Mouse (Mus musculus) left cerebral cortex, postnatal 4 days (tissue): ENCODE measurements around the gene Arid5b. TPM values are rescaled to one million over a fixed set of nuclear protein-coding genes. Genes with fewer than 3 reads are reported as not detected.
"Not testable (repeated sequence)": the region's sequence is repeated elsewhere in the genome, so short reads cannot be mapped to it uniquely, and the experiment has no call there.

Source experiments
- DNase-seq: peaks from one replicate; pipeline ENCODE4 v3.0.0-alpha.2; 2022
- intact Hi-C: fragments of 180-260 bp; cut with DNase I; formaldehyde crosslinking; loops from one replicate; pipeline ENCODE4 v1.15.1; 2025
- total RNA-seq, 2 experiments: library from RNA; stranded (reverse); gene quantifications; 2 replicates each; pipeline ENCODE4 v1.2.3; 2021

Gene Arid5b
- total RNA-seq, 2 experiments from 2014 or later: 28.7 to 31.5 TPM

DNA sequence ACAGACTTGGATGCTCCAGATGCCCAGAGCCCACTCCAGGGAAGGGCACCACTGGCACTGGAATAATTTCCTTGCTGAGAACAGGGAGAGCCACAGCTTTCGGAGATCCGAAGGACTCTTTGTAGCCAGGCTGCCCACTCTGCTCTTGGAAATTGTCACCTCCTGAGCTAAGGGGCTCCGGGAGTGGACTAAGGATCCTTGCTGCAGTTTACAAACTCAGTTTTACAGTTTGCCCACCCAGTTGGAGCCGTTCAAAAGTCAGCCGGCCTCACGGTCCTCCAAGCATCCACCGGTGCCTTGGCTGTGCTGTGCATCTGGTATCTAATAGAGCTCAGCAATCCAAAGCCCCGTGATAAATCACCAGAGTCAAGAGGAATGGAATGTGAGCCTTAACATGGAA is 178.0 kb downstream of the Arid5b start:
- DNase-seq: no peak
- intact Hi-C loops: no loop called here

DNA sequence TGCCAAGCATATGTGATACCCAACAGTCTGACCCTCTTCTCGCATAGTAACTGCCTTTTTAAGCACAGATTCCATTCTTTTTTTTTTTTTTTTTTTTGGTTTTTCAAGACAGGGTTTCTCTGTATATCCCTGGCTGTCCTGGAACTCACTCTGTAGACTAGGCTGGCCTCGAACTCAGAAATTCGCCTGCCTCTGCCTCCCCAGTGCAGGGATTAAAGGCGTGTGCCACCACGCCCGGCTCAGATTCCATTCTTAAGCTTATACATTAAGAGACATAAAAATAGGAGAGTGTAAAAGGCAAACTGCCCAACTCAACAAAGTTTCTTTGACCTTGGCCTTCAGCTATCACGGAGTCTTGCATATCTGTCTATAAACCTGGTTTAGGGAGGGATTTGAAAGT is 178.7 kb downstream of the Arid5b start:
- DNase-seq: not testable (repeated sequence)

DNA sequence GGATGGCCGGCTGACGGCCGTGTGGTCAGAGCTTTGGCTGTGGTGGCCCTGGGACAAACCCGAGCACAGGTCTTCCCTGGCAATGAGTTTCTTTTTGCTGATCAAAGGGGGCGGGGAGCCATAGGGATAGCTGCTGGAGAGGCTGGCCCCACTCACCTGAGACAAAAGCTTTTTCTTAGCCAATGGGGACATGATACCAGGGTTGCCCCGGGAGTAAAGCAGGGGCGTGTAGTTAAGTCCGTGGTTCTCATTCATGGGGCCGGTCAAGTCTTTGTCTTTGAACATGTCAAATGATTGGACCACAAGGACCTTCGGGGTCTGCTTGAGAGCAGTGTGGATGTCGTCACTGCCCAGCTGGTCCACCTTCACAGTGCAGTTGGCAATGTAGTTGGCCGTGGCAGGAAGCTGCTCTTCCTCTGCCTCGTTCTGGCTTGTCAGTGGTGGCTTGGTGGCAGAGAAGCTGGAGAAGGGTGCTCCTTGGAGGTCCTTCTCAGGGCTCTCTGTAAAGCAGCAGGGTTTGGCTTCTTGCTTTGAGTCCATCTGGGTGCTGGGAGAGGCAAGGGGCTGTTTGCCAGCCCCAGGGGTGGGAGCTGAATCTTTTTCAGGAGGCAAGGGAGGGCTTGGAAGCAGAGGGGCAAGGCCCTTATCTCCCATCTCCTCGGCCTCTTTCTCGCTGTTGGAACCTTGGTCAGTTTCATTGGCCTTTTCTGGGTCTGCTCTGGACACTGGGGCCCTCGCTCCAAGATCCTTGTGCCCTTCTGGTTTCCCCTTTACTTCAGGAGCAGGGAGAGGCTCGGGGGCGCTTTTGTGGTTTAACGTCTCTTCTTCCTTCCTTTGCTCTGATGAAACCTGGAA is 180.5 kb downstream of the Arid5b start:
- DNase-seq: no peak
- intact Hi-C loops: no loop called here

More for the DNA sequence above, 178.7 kb downstream of the Arid5b start:
- intact Hi-C loops: not testable (repeated sequence)

DNA sequence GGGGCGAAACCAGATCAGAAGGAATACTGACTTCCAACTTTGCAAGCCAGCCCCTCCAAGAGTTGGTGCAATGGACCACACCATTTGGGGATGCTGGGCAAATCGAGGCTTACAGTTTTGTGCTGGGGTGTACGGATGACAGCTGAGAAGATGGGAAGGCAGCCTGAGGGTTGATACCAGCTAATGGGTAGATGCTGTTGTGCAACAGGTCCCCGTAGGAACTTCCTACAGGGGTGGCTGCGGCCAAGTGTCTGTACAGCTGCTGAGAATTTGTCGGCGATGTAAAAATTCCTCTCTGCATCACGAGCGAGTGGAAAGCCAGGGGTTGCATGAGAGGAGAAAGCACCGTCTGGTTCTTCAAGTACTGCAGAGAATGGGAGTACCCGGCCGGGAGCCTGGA is 182.1 kb downstream of the Arid5b start:
- intact Hi-C loops: no loop called here
- DNase-seq: no peak

DNA sequence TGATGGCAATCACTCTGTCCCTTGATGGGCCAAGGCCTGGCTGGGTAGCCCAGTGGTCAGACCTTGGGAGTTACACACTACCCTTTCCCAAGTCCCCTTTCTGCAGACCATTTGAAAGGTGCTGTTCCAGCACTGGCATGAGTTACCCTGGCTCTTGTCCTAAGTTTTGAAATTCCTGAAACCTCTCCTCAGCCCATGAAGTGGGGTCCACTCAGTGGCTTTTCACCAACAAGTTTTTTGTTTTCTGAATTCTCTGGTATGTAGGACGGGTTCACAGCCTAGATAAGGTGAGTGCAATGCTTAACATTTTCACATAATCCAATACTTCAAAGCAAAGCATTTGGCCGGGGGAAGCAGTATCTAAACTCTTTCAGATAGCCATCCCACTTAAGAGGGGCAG is 183.4 kb downstream of the Arid5b start:
- DNase-seq: no peak

DNA sequence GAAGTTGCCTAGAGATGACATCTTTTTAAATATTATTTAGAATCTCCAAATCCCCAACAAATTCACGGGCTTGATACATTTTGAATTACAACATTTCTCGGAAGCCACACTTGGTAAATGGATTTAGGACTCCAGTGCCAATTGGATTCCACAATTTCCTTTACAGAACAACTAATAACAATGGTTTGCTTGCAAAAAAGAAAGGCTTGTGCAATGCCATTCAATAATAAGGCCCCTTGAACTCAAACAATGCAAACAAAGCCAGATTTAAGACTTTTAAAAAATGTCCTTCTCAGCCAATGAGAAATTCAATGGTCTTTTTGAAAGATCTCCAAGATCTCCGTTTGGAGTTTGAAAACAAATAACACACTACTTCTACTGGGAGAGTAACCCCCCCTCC is 185.0 kb downstream of the Arid5b start:
- intact Hi-C loops: no loop called here
- no peak for DNase-seq

More for the DNA sequence above, 183.4 kb downstream of the Arid5b start:
- intact Hi-C loops: no loop called here

DNA sequence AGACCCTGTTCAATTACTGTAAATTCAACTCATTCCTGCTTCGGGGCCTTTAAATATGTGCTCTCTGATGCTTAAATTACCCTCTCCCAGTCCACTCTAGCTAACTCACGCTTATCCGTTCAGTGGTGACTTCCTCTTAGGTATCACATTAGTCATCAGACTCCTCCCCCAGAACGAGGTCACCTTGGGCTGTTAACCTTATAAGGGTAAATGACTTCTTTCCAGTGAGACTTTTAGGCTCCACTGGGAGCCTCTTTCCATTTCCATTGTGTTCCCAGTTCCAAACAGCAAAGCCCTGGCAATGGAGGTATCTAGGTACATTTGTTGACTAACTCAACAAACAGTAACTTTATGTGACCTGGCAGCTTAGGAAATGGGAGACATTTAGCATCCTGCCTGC is 186.7 kb downstream of the Arid5b start:
- intact Hi-C loops: no loop called here

DNA sequence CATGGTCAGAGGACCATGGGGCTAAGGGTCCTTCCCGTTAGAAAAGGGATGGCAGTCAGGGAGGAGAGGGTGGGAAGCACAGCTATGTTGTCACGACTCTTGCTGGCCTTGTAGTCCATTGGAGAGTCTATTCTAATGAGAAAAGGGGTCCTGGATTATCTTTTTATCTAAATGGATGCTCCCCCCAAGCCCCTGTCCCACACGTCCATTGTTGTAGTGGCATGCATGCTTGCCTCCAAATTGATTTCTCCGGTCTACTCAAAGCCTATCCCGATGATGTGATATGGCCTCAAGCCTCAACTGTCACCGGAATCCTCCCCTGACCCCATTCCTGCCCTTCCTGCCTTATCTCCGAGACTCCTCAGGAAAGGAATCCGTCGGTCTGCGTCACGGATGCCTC is 187.5 kb downstream of the Arid5b start:
- no peak for DNase-seq
- intact Hi-C loops: no loop called here

More for the DNA sequence above, 186.7 kb downstream of the Arid5b start:
- no peak for DNase-seq

DNA sequence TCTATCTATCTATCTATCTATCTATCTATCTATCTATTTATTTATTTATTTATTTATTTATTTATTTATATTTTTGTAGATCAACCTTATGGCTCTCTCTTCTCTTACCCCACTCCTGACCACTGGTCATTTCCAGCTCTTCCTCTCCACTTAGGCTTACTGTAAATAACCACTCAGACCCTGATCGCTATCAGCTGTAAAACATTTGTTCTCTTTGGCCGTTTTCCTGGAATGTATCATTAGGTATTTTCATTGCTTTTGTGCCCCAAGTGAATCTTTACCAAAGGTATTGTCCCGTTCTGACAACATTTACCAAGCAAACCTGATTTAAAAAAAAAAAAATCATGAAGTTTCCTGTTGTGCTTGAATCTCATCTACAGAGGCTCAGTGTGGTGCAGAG is 188.0 kb downstream of the Arid5b start:
- no peak for DNase-seq
- intact Hi-C loops: no loop called here

DNA sequence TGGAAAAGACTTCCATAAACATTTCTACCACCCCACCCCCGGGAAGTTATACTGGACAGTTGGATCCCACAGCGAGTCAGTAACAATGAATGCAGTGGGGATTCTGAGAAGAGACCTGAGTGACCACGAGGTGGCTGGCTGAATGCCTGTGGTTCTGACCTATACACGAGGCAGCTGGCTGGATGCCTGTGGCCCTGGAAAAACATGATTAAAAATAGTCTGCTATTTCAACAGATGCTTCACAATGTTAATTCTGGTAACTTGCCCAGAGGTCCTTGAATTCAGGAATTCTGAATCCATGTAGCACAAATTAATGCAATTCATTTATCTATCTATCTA is 188.4 kb downstream of the Arid5b start:
- intact Hi-C loops: no loop called here
- DNase-seq: peak; percentile 31

DNA sequence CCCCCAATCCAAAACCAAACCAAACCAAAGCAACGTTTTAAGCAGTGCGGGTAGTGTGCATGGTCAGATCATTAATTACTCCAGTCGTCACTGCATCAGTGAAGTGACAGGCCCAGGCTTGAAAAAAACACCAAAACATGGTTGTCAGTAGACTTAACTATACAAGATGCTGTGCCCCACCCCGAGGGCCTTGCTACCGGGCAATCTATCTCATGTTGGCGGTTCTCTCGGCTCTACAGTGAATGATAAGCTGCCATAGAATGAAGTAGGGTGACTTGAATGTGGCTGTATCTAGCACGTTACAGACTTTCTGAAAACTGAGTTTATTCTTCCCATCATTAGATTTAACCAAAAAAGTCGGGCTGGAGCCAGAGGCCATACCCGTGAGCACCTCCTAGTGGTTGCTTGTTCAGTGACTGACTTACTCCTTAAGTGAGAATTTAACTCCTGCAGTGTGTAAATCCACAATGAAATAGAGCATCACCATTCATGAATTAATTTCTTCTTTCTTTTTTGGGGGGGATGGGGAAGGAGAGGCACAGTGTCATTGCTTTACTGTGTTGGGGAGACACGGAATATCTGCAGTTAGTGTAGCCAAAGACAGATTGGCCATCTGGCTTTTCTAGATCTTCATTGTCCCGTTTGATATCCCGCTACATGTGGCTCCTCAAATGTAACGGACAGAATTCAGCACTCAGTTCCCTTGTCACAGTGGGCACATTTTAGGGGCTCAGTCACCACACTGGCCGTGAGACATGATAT is 188.9 kb downstream of the Arid5b start:
- intact Hi-C loops: no loop called here
- DNase-seq: no peak

DNA sequence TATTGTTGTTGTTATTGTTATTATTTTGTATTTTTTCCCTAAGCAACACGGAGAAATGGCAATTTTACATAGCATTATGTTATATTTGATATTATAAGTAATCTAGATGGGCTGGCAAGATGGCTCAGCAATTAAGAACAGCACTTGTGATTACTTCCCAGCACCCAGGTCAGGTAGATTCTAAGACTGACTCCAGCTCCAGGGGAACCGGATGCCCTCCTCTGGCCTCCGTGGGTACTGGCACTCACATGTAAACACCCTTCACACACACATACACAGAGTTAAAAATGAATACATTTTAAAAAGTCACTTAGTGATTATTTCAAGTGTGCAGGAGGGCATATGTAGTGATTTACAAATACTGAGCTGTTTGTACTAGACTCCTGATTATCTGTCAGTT is 190.8 kb downstream of the Arid5b start:
- intact Hi-C loops: no loop called here
- no peak for DNase-seq

DNA sequence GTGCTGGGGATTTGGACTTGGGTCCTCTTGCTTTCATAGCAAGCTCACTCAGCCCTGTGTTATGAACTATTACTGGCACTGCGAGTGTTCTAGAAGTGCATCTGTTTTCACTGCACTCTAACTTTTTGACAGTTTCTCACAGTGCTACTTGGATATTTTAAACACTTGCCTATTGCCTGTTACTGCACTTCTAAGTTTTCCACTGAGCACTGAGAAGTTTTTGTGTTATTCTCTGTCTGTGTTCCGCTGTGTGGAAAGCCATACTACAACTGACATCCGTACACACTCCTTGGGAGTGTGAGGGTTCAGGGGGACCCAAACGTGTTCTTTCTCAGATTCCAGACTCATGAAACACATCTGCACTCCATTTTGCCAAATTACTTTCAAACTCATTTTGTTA is 191.6 kb downstream of the Arid5b start:
- intact Hi-C loops: no loop called here
- DNase-seq: no peak

DNA sequence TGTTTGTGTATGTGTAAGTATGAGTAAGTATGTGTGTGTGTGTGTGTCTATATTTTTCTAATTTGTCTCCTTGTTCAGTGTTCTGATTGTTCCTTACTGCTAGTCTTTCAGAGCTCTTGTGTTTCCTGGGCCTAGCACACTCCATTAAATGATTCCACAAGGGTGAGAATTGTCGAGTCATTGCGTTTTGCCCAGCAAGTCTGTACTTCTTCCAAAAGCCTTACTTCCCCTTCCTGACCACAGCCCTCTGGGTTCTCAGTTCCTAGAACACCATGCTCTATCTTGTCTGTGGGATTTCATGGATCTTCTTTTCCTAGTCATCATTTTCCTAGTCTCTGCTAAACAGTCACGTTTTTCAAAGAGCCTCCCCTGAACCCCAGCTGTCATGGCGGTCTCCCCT is 193.0 kb downstream of the Arid5b start:
- intact Hi-C loops: no loop called here
- no peak for DNase-seq

DNA sequence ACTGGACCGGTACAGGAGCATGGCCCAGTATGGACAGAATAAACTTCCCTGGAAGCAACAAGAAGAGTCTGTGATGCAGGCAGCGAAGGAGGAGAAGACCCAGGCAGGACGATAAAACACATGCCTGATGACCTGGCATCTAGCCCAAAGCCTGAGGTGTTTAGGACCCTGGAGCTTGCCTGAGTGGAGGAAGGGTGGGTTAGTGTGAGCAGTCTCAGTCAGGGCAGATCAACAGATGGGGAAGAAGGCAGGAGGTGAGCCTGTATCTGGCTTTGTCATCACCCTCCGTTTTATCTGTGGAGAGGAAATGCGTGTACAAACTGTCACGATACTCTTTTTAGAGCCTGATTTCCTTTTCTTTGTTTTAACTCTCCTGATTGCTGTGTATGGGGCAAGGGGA is 196.8 kb downstream of the Arid5b start:
- peak; percentile 53 for DNase-seq
- intact Hi-C loops: no loop called here

DNA sequence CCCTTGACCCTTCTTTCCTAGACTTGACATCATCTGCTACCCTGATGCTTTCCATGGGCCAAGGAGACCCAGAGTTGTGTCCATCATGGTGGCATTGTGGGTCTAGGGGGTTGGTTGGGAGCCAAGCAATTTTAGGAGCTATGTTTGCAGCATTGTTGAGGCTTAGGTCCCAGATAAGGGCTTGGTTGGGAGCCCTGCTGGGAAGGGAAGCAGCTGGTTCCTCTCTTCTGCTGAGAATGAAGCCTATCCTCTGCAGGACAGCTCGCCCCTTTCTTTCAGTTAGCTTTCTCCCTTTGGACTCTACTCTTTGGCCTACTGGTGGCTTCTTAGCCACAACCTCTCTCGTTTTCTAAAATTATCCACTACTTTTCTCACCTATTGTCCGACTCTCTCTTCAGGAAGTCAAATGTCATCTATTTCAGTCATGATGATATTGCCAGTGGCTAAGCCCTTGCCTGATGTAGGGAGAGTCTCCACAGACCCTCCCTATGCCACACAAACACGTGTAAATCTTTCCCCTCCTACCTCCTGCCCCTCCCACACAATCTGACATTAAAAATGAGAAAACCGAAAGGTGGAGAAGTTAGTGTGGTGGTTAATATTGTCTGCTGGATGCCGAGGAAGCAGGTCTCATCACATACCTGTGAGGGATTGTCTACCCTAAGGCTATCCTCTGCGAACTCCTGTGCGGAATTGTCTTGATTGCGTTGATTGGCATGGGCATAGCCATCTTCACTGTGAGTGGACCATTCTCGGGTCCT is 198.4 kb downstream of the Arid5b start:
- DNase-seq: no peak
- intact Hi-C loops: no loop called here

DNA sequence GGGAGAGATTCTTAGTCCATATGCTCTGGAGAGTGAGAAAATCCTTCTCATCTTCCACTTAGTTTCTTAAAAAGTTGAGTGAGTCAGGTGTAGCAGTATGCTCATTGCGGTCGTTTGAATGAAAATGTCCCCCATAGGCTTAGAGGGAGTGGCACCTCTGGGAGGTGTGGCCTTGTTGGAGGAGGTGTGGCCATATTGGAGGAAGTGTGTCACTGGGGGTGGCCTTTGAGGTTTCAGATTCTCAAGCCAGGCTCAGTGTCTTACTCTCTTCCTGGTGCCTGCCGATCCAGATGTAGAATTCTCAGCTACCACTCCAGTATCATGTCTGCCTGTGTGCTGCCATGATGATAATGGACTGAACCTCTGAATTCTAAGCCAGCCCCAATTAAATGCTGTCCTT is 199.8 kb downstream of the Arid5b start:
- intact Hi-C loops: no loop called here

DNA sequence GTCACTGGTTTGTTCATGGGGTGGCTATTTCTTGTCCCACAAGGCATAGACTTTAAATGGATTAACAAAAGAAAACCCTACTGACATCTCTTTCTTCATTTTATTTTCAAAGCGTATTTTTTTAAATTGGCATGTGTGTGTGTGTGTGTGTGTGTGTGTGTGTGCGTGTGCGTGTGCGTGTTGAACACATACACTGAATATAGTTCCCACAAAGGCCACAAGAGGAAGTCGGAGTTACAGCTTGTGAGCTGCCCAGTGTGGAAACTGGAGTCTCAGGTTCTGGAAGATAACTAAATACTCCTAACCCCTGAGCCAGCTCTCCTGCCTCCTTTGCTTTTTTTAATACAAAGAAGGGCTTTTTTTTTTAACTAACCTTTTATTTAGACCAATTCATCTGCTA is 203.4 kb downstream of the Arid5b start:
- intact Hi-C loops: no loop called here
- no peak for DNase-seq

More for the DNA sequence above, 199.8 kb downstream of the Arid5b start:
- DNase-seq: no peak

DNA sequence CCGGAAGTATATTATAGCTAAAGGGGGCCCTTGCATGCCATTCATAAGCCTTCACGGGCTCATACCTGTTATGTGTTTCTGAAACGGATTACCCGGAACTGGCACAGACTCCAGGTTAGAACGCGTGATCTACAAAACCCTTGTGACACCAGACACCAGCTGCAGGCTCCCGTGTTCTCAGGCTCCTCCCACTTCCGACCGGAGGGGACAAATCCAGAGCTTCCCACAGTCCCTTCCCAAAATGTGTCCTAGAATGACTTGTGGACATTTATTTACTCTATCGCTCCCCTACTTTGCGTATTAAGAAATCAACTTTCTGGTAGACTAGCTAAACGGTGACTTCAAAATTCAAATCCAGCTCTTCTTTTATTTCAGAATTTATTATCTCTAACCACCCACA is 204.2 kb downstream of the Arid5b start:
- intact Hi-C loops: no loop called here
- DNase-seq: no peak

DNA sequence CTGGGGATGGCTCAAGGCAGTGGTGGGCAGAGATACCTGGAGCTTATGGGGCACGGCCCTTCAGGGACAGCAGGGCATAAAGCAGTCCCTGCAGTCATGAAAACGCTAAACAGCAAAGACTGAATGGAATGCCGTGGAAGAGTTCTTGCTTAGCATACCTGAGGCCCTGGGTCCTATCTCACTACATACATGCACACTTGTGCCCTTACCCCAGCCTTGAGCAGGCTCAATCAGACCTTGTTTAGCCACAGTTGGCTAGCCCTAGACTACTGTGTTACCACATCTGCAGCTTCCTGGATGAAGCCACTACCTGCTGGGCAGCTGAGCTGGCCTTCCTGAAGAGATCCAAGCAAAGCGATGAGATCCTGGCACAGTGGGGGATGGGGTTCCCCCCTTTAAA is 205.9 kb downstream of the Arid5b start:
- DNase-seq: no peak
- intact Hi-C loops: no loop called here

DNA sequence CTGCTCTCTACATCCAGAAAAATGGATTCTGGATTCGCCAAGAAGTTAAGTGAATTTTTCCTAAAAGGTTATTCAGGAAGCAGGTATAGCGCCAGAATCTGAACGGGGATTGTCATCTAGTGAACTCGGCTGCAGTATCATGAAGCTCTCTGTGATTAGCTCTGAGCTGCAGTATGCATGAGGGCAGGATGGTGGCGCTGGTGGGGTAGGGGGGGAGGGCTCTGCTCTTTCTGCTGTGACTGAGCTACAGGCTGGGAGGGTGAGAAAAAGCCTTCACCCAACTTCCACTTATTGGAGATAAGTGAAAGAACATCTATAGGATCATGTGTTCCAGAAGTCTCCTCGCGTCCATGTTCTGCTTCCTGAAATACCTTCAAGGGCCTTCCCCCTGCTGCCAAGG is 207.5 kb downstream of the Arid5b start:
- no peak for DNase-seq
- intact Hi-C loops: no loop called here
